Mouse (Mus musculus): ENCODE measurements around the gene Vps4b.

DNA sequence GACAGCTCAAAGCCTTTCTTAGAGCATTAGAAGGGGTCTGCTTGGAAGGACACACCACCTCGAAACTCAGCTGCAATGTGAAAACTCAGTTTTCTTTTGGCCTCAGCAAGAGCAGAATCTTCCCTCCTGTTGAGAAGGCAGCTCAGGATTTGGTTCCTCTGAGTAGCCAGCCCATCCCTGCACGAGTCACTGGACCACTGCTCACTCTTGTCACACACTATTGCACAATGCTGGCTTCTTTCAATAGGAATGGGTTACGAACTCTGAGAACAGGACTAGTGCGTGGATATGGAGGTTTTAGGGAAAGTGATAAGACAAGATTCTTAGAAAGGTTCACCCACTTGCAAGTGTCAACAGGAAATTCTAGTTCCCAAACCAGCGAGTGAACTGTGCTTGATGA lies 18.3 kb upstream of the Vps4b start:
- TF ChIP-seq POLR2A (IDR thresholded peaks at IDR 0.05; ENCODE audit: insufficient read depth, low read length) (no peak), CTCF (IDR thresholded peaks at IDR 0.05; ENCODE audit: low read depth, low read length) (no peak), EP300 (IDR thresholded peaks at IDR 0.05; ENCODE audit: insufficient read depth, low read depth, low read length) (no peak)

All from ES-Bruce4 (cell line).